Mouse (Mus musculus): Measurements from ENCODE around the gene Papln.

The Papln gene

GRCm38 (mm10) chr12:83768235-83768899, 4.9 kb downstream of the Papln start:
- DNase-seq = no peak

- DNase-seq = no peak
These were observed 7.2 kb downstream of the Papln start for GRCm38 (mm10) chr12:83770418-83771256.

- no peak for DNase-seq
These were observed 12.2 kb downstream of the Papln start for GRCm38 (mm10) chr12:83775621-83776020.

GRCm38 (mm10) chr12:83776766-83777165, 13.3 kb downstream of the Papln start:
- no peak for DNase-seq

GRCm38 (mm10) chr12:83780181-83780580, 16.7 kb downstream of the Papln start:
- no peak for DNase-seq

GRCm38 (mm10) chr12:83781204-83781603, 17.8 kb downstream of the Papln start:
- DNase-seq = no peak

GRCm38 (mm10) chr12:83781640-83782278, 18.3 kb downstream of the Papln start:
- peak; percentile 33 for DNase-seq

- DNase-seq = no peak
These were observed 19.2 kb downstream of the Papln start for GRCm38 (mm10) chr12:83782669-83783068.

- no peak for DNase-seq
These were observed 21.9 kb downstream of the Papln start for GRCm38 (mm10) chr12:83785305-83785704.

- DNase-seq = no peak
These were observed 25.8 kb downstream of the Papln start for GRCm38 (mm10) chr12:83789051-83789780.

GRCm38 (mm10) chr12:83789781-83790140, 26.3 kb downstream of the Papln start:
- no peak for DNase-seq

GRCm38 (mm10) chr12:83790749-83791148, 27.3 kb downstream of the Papln start:
- DNase-seq = no peak

- DNase-seq = peak; percentile 63
These were observed 28.3 kb downstream of the Papln start for GRCm38 (mm10) chr12:83791737-83792136.

- no peak for DNase-seq
These were observed 29.4 kb downstream of the Papln start for GRCm38 (mm10) chr12:83792706-83793410.

GRCm38 (mm10) chr12:83795051-83795450, 31.6 kb downstream of the Papln start:
- DNase-seq = no peak

GRCm38 (mm10) chr12:83795586-83795985, 32.2 kb downstream of the Papln start:
- DNase-seq = no peak

- DNase-seq = no peak
These were observed 34.9 kb downstream of the Papln start for GRCm38 (mm10) chr12:83798313-83798712.

GRCm38 (mm10) chr12:83800943-83801342, 37.5 kb downstream of the Papln start:
- DNase-seq = peak; percentile 27

GRCm38 (mm10) chr12:83803641-83804040, 40.2 kb downstream of the Papln start:
- DNase-seq = no peak

GRCm38 (mm10) chr12:83811901-83812300, 48.5 kb downstream of the Papln start:
- DNase-seq = no peak

GRCm38 (mm10) chr12:83816616-83817015, 53.2 kb downstream of the Papln start:
- DNase-seq = no peak

GRCm38 (mm10) chr12:83830424-83830823, 67.0 kb downstream of the Papln start:
- no peak for DNase-seq

All from cerebellum, adult 9-11 months (tissue).